Mouse (Mus musculus) CH12.LX (cell line): ENCODE data around the gene Gm44973. TPM values are rescaled to one million over a fixed set of nuclear protein-coding genes. Genes with fewer than 3 reads are reported as not detected.
A peak's percentile ranks its signal among the peaks of the same experiment; 100 is the strongest.

Experiments used
- DNase-seq: peaks from one replicate; pipeline ENCODE4 v3.0.0-alpha.2; 2013; ENCODE audit errors: extremely low read depth
- H3K27ac ChIP-seq: 2 replicates; pipeline ENCODE4 v1.5.1; 2012; ENCODE audit warnings: low read depth, mild to moderate bottlenecking, control low read depth, moderate library complexity; ENCODE audit not compliant: insufficient read depth
- H3K27me3 ChIP-seq: replicated peaks from 2 replicates; pipeline ENCODE3; 2012; ENCODE audit warnings: inconsistent platforms
- H3K36me3 ChIP-seq, 2 experiments: replicated peaks in 1 of 2; 2 replicates each; pipeline versions ENCODE3 to v1.6.1; 2012; ENCODE audit warnings: inconsistent platforms in 1 of 2, low read length in 1 of 2, mild to moderate bottlenecking in 1 of 2, mixed read lengths in 1 of 2, moderate library complexity in 1 of 2; ENCODE audit not compliant: control insufficient read depth in 1 of 2, insufficient read depth in 1 of 2
- H3K4me1 ChIP-seq, 2 experiments: 2 replicates each; pipeline ENCODE4 v1.6.1; 2012; ENCODE audit warnings: inconsistent platforms in 1 of 2, moderate library complexity in 1 of 2; ENCODE audit not compliant: insufficient read depth in 2 of 2, control insufficient read depth in 1 of 2
- H3K4me2 ChIP-seq: 2 replicates; pipeline ENCODE4 v1.6.1; 2012; ENCODE audit warnings: low read depth, mild to moderate bottlenecking, control low read depth; ENCODE audit not compliant: poor library complexity, insufficient read depth, severe bottlenecking
- H3K4me3 ChIP-seq, 3 experiments: fragments of 150-350 bp in 1 of 3; sonication (generic) in 1 of 3; replicated peaks in 1 of 3; 2 replicates each; pipeline versions ENCODE3 to v1.5.1; 2011 to 2012; ENCODE audit warnings: low read depth in 2 of 3, low read length in 2 of 3, mild to moderate bottlenecking in 2 of 3, moderate library complexity in 2 of 3, control low read depth in 1 of 3, improper control_type of control experiment in 1 of 3, inconsistent platforms in 1 of 3, mixed read lengths in 1 of 3; ENCODE audit not compliant: poor library complexity in 1 of 3
- H3K79me2 ChIP-seq: replicated peaks from 2 replicates; pipeline ENCODE4 v1.6.1; 2012; ENCODE audit warnings: mild to moderate bottlenecking, moderate library complexity; ENCODE audit not compliant: control insufficient read depth, poor library complexity, insufficient read depth, severe bottlenecking; ENCODE audit errors: extremely low read depth
- H3K9ac ChIP-seq: 2 replicates; pipeline ENCODE4 v1.6.1; 2012; ENCODE audit warnings: low read depth, mild to moderate bottlenecking, control low read depth, moderate library complexity; ENCODE audit not compliant: insufficient read depth
- H3K9me3 ChIP-seq: replicated peaks from 2 replicates; pipeline ENCODE3; 2012; ENCODE audit warnings: low read length, inconsistent platforms, mixed read lengths
- CHD1 ChIP-seq: IDR thresholded peaks from 2 replicates; pipeline ENCODE4 v1.6.1; 2012; ENCODE audit warnings: low read depth, low read length, improper control_type of control experiment, inconsistent platforms
- E2F4 ChIP-seq: IDR thresholded peaks from 2 replicates; pipeline ENCODE4 v1.6.1; 2011; ENCODE audit warnings: low read depth, low read length, improper control_type of control experiment; ENCODE audit not compliant: insufficient replicate concordance
- ETS1 ChIP-seq: conservative IDR thresholded peaks from 2 replicates; pipeline ENCODE4 v1.6.1; 2012; ENCODE audit warnings: low read depth, mild to moderate bottlenecking, inconsistent platforms, low read length, improper control_type of control experiment, moderate library complexity
- NELFE ChIP-seq: IDR thresholded peaks from 2 replicates; pipeline ENCODE4 v1.6.1; 2011; ENCODE audit warnings: low read depth, low read length, improper control_type of control experiment
- POLR2A ChIP-seq: IDR thresholded peaks from 2 replicates; pipeline ENCODE4 v1.6.1; 2011; ENCODE audit warnings: low read depth, mild to moderate bottlenecking, improper control_type of control experiment, low read length
- ZC3H11A ChIP-seq: IDR thresholded peaks from 2 replicates; pipeline ENCODE4 v1.6.1; 2012; ENCODE audit warnings: low read depth, mild to moderate bottlenecking, inconsistent platforms, low read length, improper control_type of control experiment
- ZKSCAN1 ChIP-seq: IDR thresholded peaks from 2 replicates; pipeline ENCODE4 v1.6.1; 2012; ENCODE audit warnings: low read depth, inconsistent platforms, low read length, improper control_type of control experiment, borderline replicate concordance
- ZMIZ1 ChIP-seq: IDR thresholded peaks from 2 replicates; pipeline ENCODE4 v1.6.1; 2012; ENCODE audit warnings: low read depth, mild to moderate bottlenecking, inconsistent platforms, low read length, improper control_type of control experiment
- dilution Hi-C: fragments of 300-500 bp; cut with MboI; formaldehyde crosslinking; loops from 2 replicates; pipeline ENCODE4 v1.14.3; 2020; ENCODE audit warnings: low sequenced_read_pairs; ENCODE audit not compliant: extremely low pct_unique_long_range_greater_than_20kb, extremely low pct_ligation_motif_present
- in situ Hi-C: fragments of 300-500 bp; cut with MboI; formaldehyde crosslinking; loops from 3 replicates; pipeline ENCODE4 v1.14.3; 2019; ENCODE audit warnings: low sequenced_read_pairs, low pct_ligation_motif_present, low pct_unique_long_range_greater_than_20kb, mixed read lengths
- polyA plus RNA-seq: library from polyadenylated mRNA; unstranded; fragments of >175 nt; gene quantifications from 2 replicates; pipeline ENCODE4 v1.2.1, GENCODE M21; 2012; ENCODE audit warnings: low read depth; ENCODE audit not compliant: insufficient read length
- total RNA-seq, 2 experiments: library from RNA; depleted of rRNA; stranded (reverse); fragments of 300-350 nt in 1 of 2; fragments of >200 nt in 1 of 2; gene quantifications; 2 replicates each; pipeline ENCODE4 v1.2.3; 2012 to 2014

Gene Gm44973
- total and polyA plus RNA-seq, 3 experiments: 1.3 to 6.3 TPM; not detected in 1

GRCm38 (mm10) chr7:5080815-5081214 is 65.5 kb downstream of the Gm44973 start:
- H3K4me2 ChIP-seq: peak overlapping the region; percentile 83
- peaks cover 61% of the 10 kb centered on the region for H3K79me2 ChIP-seq
- dilution Hi-C loops (no loop called here), in situ Hi-C loops (no loop called here)
- no peak for DNase-seq
- peak overlapping the region; percentile 98 for H3K9ac ChIP-seq
- H3K9me3 ChIP-seq: no peaks in the 10 kb centered on the region
- peak overlapping the region; percentile 94 for H3K27ac ChIP-seq
- peaks cover 9 to 47% of the 10 kb centered on the region in 2 experiments for H3K4me1 ChIP-seq
- H3K27me3 ChIP-seq: no peaks in the 10 kb centered on the region
- H3K4me3 ChIP-seq: peak overlapping the region; percentile 93 to 100 (median 99)
- H3K36me3 ChIP-seq: peaks cover 32 to 52% of the 10 kb centered on the region in 2 experiments
- TF ChIP-seq POLR2A (0 out of 2 replicates have a peak, but pooled peaks have one; percentile 9), ZC3H11A (no peak)

- Histone ChIP-seq H3K4me3 (peak overlapping the region; percentile 93 to 100 (median 99)), H3K4me1 (peaks cover 9 to 49% of the 10 kb centered on the region in 2 experiments), H3K4me2 (peak overlapping the region; percentile 83), H3K9ac (peak overlapping the region; percentile 98), H3K9me3 (no peaks in the 10 kb centered on the region), H3K36me3 (peaks cover 33 to 53% of the 10 kb centered on the region in 2 experiments), H3K27me3 (no peaks in the 10 kb centered on the region), H3K27ac (no peak overlapping the region), H3K79me2 (peaks cover 63% of the 10 kb centered on the region)
- no peak for DNase-seq
- dilution Hi-C loops (no loop called here), in situ Hi-C loops (no loop called here)
- TF ChIP-seq POLR2A: 0 out of 2 replicates have a peak, but pooled peaks have one; percentile 4
- no peak for TF ChIP-seq ETS1
- 0 out of 2 replicates have a peak, but pooled peaks have one; percentile 14 for TF ChIP-seq CHD1
- no peak for TF ChIP-seq ZKSCAN1
Observed at GRCm38 (mm10) chr7:5081241-5081640, 65.9 kb downstream of the Gm44973 start.

- Histone ChIP-seq H3K4me2 (peak overlapping the region; percentile 83), H3K36me3 (peaks cover 29 to 52% of the 10 kb centered on the region in 2 experiments), H3K27me3 (no peaks in the 10 kb centered on the region), H3K4me3 (peak overlapping the region; percentile 93 to 100 (median 99)), H3K9ac (peak overlapping the region; percentile 98), H3K4me1 (peaks cover 12 to 48% of the 10 kb centered on the region in 2 experiments), H3K9me3 (no peaks in the 10 kb centered on the region), H3K79me2 (peaks cover 64% of the 10 kb centered on the region)
- in situ Hi-C loops: no loop called here
- dilution Hi-C loops: no loop called here
- DNase-seq: no peak
- TF ChIP-seq NELFE (no peak), E2F4 (no peak), ZMIZ1 (no peak)
- TF ChIP-seq, all 38 proteins: peak for 0
- peak overlapping the region; percentile 95 for H3K27ac ChIP-seq
Observed at GRCm38 (mm10) chr7:5081939-5082338, 66.6 kb downstream of the Gm44973 start.

Other genes with a start within 250 kb of the Gm44973 start
Only the 20 nearest of the 30 such genes appear.
- 15.3 and 15.4 TPM in 2 replicates for gene Isoc2a, start 138.3 kb upstream of the Gm44973 start, total RNA-seq (2012; rRNA removed)
- 8.4 and 8.6 TPM in 2 replicates for gene Isoc2a, start 138.3 kb upstream of the Gm44973 start, total RNA-seq (2014; rRNA removed)
- gene Isoc2a, start 138.3 kb upstream of the Gm44973 start, polyA plus RNA-seq: 12.9 and 19.0 TPM in 2 replicates
- 0.17 TPM in 1 of 2 replicates, not detected in the other for gene Gm36210, start 109.0 kb upstream of the Gm44973 start, total RNA-seq (2012; rRNA removed)
- gene Gm36210, start 109.0 kb upstream of the Gm44973 start, total RNA-seq (2014; rRNA removed): not detected in 2 replicates
- 0.90 and 1.4 TPM in 2 replicates for gene Gm36210, start 109.0 kb upstream of the Gm44973 start, polyA plus RNA-seq
- gene Zfp628, start 100.3 kb upstream of the Gm44973 start, total RNA-seq (2012; rRNA removed): 1.9 and 2.2 TPM in 2 replicates
- 0.42 and 0.87 TPM in 2 replicates for gene Zfp628, start 100.3 kb upstream of the Gm44973 start, total RNA-seq (2014; rRNA removed)
- gene Zfp628, start 100.3 kb upstream of the Gm44973 start, polyA plus RNA-seq: 7.1 and 9.4 TPM in 2 replicates
- 0.63 and 1.3 TPM in 2 replicates for gene Nat14, start 93.5 kb upstream of the Gm44973 start, total RNA-seq (2012; rRNA removed)
- gene Nat14, start 93.5 kb upstream of the Gm44973 start, total RNA-seq (2014; rRNA removed): 0.27 and 0.88 TPM in 2 replicates
- 0.97 and 1.7 TPM in 2 replicates for gene Nat14, start 93.5 kb upstream of the Gm44973 start, polyA plus RNA-seq
- 0.13 and 0.30 TPM in 2 replicates for gene Ssc5d, start 89.7 kb upstream of the Gm44973 start, total RNA-seq (2012; rRNA removed)
- 0.08 and 0.09 TPM in 2 replicates for gene Ssc5d, start 89.7 kb upstream of the Gm44973 start, total RNA-seq (2014; rRNA removed)
- gene Ssc5d, start 89.7 kb upstream of the Gm44973 start, polyA plus RNA-seq: 1.5 and 1.6 TPM in 2 replicates
- gene Sbk2, start 51.1 kb upstream of the Gm44973 start, total RNA-seq (2012; rRNA removed): 0.08 and 0.30 TPM in 2 replicates
- gene Sbk2, start 51.1 kb upstream of the Gm44973 start, total RNA-seq (2014; rRNA removed): not detected in 2 replicates
- 0.10 TPM in 1 of 2 replicates, not detected in the other for gene Sbk2, start 51.1 kb upstream of the Gm44973 start, polyA plus RNA-seq
- not detected in 2 replicates for gene Sbk3, start 44.3 kb upstream of the Gm44973 start, total RNA-seq (2012; rRNA removed)
- not detected in 2 replicates for gene Sbk3, start 44.3 kb upstream of the Gm44973 start, total RNA-seq (2014; rRNA removed)
- gene Sbk3, start 44.3 kb upstream of the Gm44973 start, polyA plus RNA-seq: not detected in 2 replicates
- gene Zfp579, start 19.3 kb upstream of the Gm44973 start, total RNA-seq (2012; rRNA removed): 2.8 and 3.4 TPM in 2 replicates
- gene Zfp579, start 19.3 kb upstream of the Gm44973 start, total RNA-seq (2014; rRNA removed): 1.0 and 1.1 TPM in 2 replicates
- gene Zfp579, start 19.3 kb upstream of the Gm44973 start, polyA plus RNA-seq: 8.5 and 11.3 TPM in 2 replicates
- gene Zfp524, start 1.1 kb upstream of the Gm44973 start, total RNA-seq (2012; rRNA removed): 7.9 and 8.4 TPM in 2 replicates
- 3.1 and 4.4 TPM in 2 replicates for gene Zfp524, start 1.1 kb upstream of the Gm44973 start, total RNA-seq (2014; rRNA removed)
- gene Zfp524, start 1.1 kb upstream of the Gm44973 start, polyA plus RNA-seq: 2.3 and 2.8 TPM in 2 replicates
- gene Fiz1, start 799 bp upstream of the Gm44973 start, total RNA-seq (2012; rRNA removed): 23.7 and 24.3 TPM in 2 replicates
- 13.5 and 18.4 TPM in 2 replicates for gene Fiz1, start 799 bp upstream of the Gm44973 start, total RNA-seq (2014; rRNA removed)
- 37.1 and 40.8 TPM in 2 replicates for gene Fiz1, start 799 bp upstream of the Gm44973 start, polyA plus RNA-seq
- gene Zfp865, start 4.9 kb downstream of the Gm44973 start, total RNA-seq (2012; rRNA removed): 10.9 and 12.3 TPM in 2 replicates
- 3.7 and 4.0 TPM in 2 replicates for gene Zfp865, start 4.9 kb downstream of the Gm44973 start, total RNA-seq (2014; rRNA removed)
- gene Zfp865, start 4.9 kb downstream of the Gm44973 start, polyA plus RNA-seq: 18.3 and 21.0 TPM in 2 replicates
- gene Ccdc106, start 5.1 kb downstream of the Gm44973 start, total RNA-seq (2012; rRNA removed): 0.46 and 0.81 TPM in 2 replicates
- gene Ccdc106, start 5.1 kb downstream of the Gm44973 start, total RNA-seq (2014; rRNA removed): 0.30 and 0.52 TPM in 2 replicates
- not detected in 2 replicates for gene Ccdc106, start 5.1 kb downstream of the Gm44973 start, polyA plus RNA-seq
- gene 4632433K11Rik, start 18.6 kb downstream of the Gm44973 start, total RNA-seq (2012; rRNA removed): not detected in 2 replicates
- gene 4632433K11Rik, start 18.6 kb downstream of the Gm44973 start, total RNA-seq (2014; rRNA removed): not detected in 2 replicates
- gene 4632433K11Rik, start 18.6 kb downstream of the Gm44973 start, polyA plus RNA-seq: not detected in 2 replicates
- gene Zfp784, start 22.9 kb downstream of the Gm44973 start, total RNA-seq (2012; rRNA removed): 1.0 and 1.5 TPM in 2 replicates
- 0.72 and 1.1 TPM in 2 replicates for gene Zfp784, start 22.9 kb downstream of the Gm44973 start, total RNA-seq (2014; rRNA removed)
- 0.53 and 1.4 TPM in 2 replicates for gene Zfp784, start 22.9 kb downstream of the Gm44973 start, polyA plus RNA-seq
- gene Zfp580, start 36.0 kb downstream of the Gm44973 start, total RNA-seq (2012; rRNA removed): 1.6 and 2.6 TPM in 2 replicates
- gene Zfp580, start 36.0 kb downstream of the Gm44973 start, total RNA-seq (2014; rRNA removed): 1.2 TPM in 2 replicates
- gene Zfp580, start 36.0 kb downstream of the Gm44973 start, polyA plus RNA-seq: 9.4 and 15.6 TPM in 2 replicates
- gene U2af2, start 46.6 kb downstream of the Gm44973 start, total RNA-seq (2012; rRNA removed): 295 and 358 TPM in 2 replicates
- 282 and 293 TPM in 2 replicates for gene U2af2, start 46.6 kb downstream of the Gm44973 start, total RNA-seq (2014; rRNA removed)
- gene U2af2, start 46.6 kb downstream of the Gm44973 start, polyA plus RNA-seq: 449 and 469 TPM in 2 replicates
- 68.9 and 72.9 TPM in 2 replicates for gene Epn1, start 64.7 kb downstream of the Gm44973 start, total RNA-seq (2012; rRNA removed)
- gene Epn1, start 64.7 kb downstream of the Gm44973 start, total RNA-seq (2014; rRNA removed): 41.9 and 46.8 TPM in 2 replicates
- 97.2 and 101 TPM in 2 replicates for gene Epn1, start 64.7 kb downstream of the Gm44973 start, polyA plus RNA-seq
- not detected in 2 replicates for gene Rfpl4, start 101.5 kb downstream of the Gm44973 start, total RNA-seq (2012; rRNA removed)
- not detected in 2 replicates for gene Rfpl4, start 101.5 kb downstream of the Gm44973 start, total RNA-seq (2014; rRNA removed)
- not detected in 2 replicates for gene Rfpl4, start 101.5 kb downstream of the Gm44973 start, polyA plus RNA-seq
- 2.9 and 3.9 TPM in 2 replicates for gene Rasl2-9, start 110.5 kb downstream of the Gm44973 start, total RNA-seq (2012; rRNA removed)
- gene Rasl2-9, start 110.5 kb downstream of the Gm44973 start, total RNA-seq (2014; rRNA removed): 3.8 and 4.2 TPM in 2 replicates
- gene Rasl2-9, start 110.5 kb downstream of the Gm44973 start, polyA plus RNA-seq: 2.6 and 2.9 TPM in 2 replicates
- gene Vmn1r55, start 134.2 kb downstream of the Gm44973 start, total RNA-seq (2012; rRNA removed): not detected in 2 replicates
- not detected in 2 replicates for gene Vmn1r55, start 134.2 kb downstream of the Gm44973 start, total RNA-seq (2014; rRNA removed)
- gene Vmn1r55, start 134.2 kb downstream of the Gm44973 start, polyA plus RNA-seq: 0.01 TPM in 1 of 2 replicates, not detected in the other